Mouse (Mus musculus): ENCODE data around the gene Kpna1.

GRCm38 (mm10) chr16:36043964-36044363 lies 65.4 kb downstream of the Kpna1 start:
- TF ChIP-seq CTCF (IDR thresholded peaks at IDR 0.05; ENCODE audit: low read depth) (no peak), EP300 (optimal IDR thresholded peaks at IDR 0.05) (no peak)
